Mouse (Mus musculus) stomach, embryonic 14.5 days (tissue): ENCODE measurements at regions not wholly inside any gene's neighbourhood (a gene's known extent, or its start where the extent isn't known, plus 50 kb on each side); places are given as distances from the start of the nearest gene placed in this dataset.

Experiments used
- ATAC-seq: fragments of 200-750 bp; cut with Nextera tagmentation; 2 replicates; pipeline ENCODE4 v1.8.0; 2017; ENCODE audit warnings: low read depth, moderate TSS enrichment; ENCODE audit not compliant: insufficient number of reproducible peaks, insufficient read depth, low FRiP score
- H3K27ac ChIP-seq: fragments of 300-500 bp; sonication (generic); 2 replicates; pipeline ENCODE4 v1.5.1; 2014; ENCODE audit warnings: mild to moderate bottlenecking, low read length, moderate library complexity, mixed read lengths
- H3K27me3 ChIP-seq: fragments of 300-500 bp; sonication (generic); 2 replicates; pipeline ENCODE4 v1.6.1; 2014; ENCODE audit warnings: low read length, control low read depth, mixed read lengths; ENCODE audit not compliant: control insufficient read depth, insufficient read depth
- H3K36me3 ChIP-seq: fragments of 300-500 bp; sonication (generic); 2 replicates; pipeline ENCODE4 v1.6.1; 2014; ENCODE audit warnings: mild to moderate bottlenecking, control low read depth, low read length, moderate library complexity, mixed read lengths; ENCODE audit not compliant: control insufficient read depth, insufficient read depth
- H3K4me1 ChIP-seq: fragments of 300-500 bp; sonication (generic); 2 replicates; pipeline ENCODE4 v1.6.1; 2014; ENCODE audit warnings: low read length, control low read depth, mixed read lengths; ENCODE audit not compliant: control insufficient read depth, insufficient read depth
- H3K4me2 ChIP-seq: fragments of 300-500 bp; sonication (generic); replicated peaks from 2 replicates; pipeline ENCODE4 v1.6.1; 2014; ENCODE audit warnings: low read depth, low read length, control low read depth
- H3K4me3 ChIP-seq: fragments of 300-500 bp; sonication (generic); 2 replicates; pipeline ENCODE4 v1.5.1; 2014; ENCODE audit warnings: low read depth, low read length, control low read depth
- H3K9ac ChIP-seq: fragments of 300-500 bp; sonication (generic); replicated peaks from 2 replicates; pipeline ENCODE4 v1.6.1; 2014; ENCODE audit warnings: low read depth, mild to moderate bottlenecking, control low read depth, low read length, moderate library complexity, mixed read lengths
- H3K9me3 ChIP-seq: fragments of 300-500 bp; sonication (generic); 2 replicates; pipeline ENCODE4 v1.6.1; 2016; ENCODE audit warnings: low read depth, low read length, control low read depth; ENCODE audit not compliant: control insufficient read depth
- WGBS: fragments of 180-500 bp; shearing (Covaris S2); extraction: QIAGEN DNeasy Blood & Tissue Kit; methylation state at CpG from one replicate; pipeline ENCODE4 v1.1.7; 2014; 5-methylcytosine and 5-hydroxymethylcytosine counted together

DNA sequence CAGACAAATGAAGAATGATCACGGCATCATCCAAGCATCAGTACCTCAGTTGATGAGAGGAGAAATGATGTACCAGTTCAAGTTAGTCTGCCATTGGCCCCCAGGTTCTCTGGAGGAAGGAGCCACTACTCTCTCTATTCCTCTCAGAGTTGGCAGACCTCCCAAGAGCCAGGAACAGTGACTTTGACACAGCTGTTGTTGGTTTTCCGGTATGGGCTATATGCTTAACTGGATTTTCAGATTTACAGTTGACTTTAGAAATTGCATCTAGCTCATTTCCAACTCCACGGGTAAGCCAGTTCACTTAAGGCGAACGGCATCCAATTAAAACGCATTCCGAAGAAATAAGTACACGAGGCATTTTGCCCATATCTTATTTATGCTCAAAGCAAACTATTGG, 182.9 kb upstream of the Ppargc1a start:
- no peak overlapping the region for H3K4me3 ChIP-seq
- no peaks in the 10 kb centered on the region for H3K27me3 ChIP-seq
- H3K36me3 ChIP-seq: no peaks in the 10 kb centered on the region
- H3K9ac ChIP-seq: no peak overlapping the region
- WGBS: 88% methylated on average over 8 of the region's 8 CpGs
- no peak overlapping the region for H3K27ac ChIP-seq
- no peaks in the 10 kb centered on the region for H3K4me1 ChIP-seq
- H3K9me3 ChIP-seq: no peaks in the 10 kb centered on the region
- no peak overlapping the region for H3K4me2 ChIP-seq
- no peak for ATAC-seq

- H3K27ac ChIP-seq: no peak overlapping the region
- H3K4me3 ChIP-seq: no peak overlapping the region
- H3K27me3 ChIP-seq: no peaks in the 10 kb centered on the region
- no peak for ATAC-seq
- H3K9me3 ChIP-seq: no peaks in the 10 kb centered on the region
- H3K4me1 ChIP-seq: no peaks in the 10 kb centered on the region
- WGBS: 98% methylated on average over 8 of the region's 8 CpGs
- no peak overlapping the region for H3K4me2 ChIP-seq
- H3K36me3 ChIP-seq: no peaks in the 10 kb centered on the region
- H3K9ac ChIP-seq: no peak overlapping the region
These were observed 173.4 kb upstream of the Ppargc1a start for GRCm38 (mm10) chr5:51740893-51741292.

GRCm38 (mm10) chr5:51730241-51730640, 162.7 kb upstream of the Ppargc1a start:
- H3K36me3 ChIP-seq: no peaks in the 10 kb centered on the region
- no peak overlapping the region for H3K27ac ChIP-seq
- no peaks in the 10 kb centered on the region for H3K4me1 ChIP-seq
- no peak overlapping the region for H3K9ac ChIP-seq
- H3K4me3 ChIP-seq: no peak overlapping the region
- H3K27me3 ChIP-seq: no peaks in the 10 kb centered on the region
- H3K4me2 ChIP-seq: no peak overlapping the region
- ATAC-seq: no peak
- no peaks in the 10 kb centered on the region for H3K9me3 ChIP-seq
- 93% methylated on average over 1 of the region's 1 CpGs for WGBS

GRCm38 (mm10) chr5:51729771-51730170, 162.2 kb upstream of the Ppargc1a start:
- Histone ChIP-seq H3K36me3 (no peaks in the 10 kb centered on the region), H3K4me3 (no peak overlapping the region), H3K27me3 (no peaks in the 10 kb centered on the region), H3K9ac (no peak overlapping the region), H3K4me2 (no peak overlapping the region), H3K9me3 (no peaks in the 10 kb centered on the region), H3K27ac (no peak overlapping the region), H3K4me1 (no peaks in the 10 kb centered on the region)
- 68% methylated on average over 1 of the region's 1 CpGs for WGBS
- ATAC-seq: no peak

- ATAC-seq: no peak
These were observed 159.2 kb upstream of the Ppargc1a start for GRCm38 (mm10) chr5:51726762-51727161.

GRCm38 (mm10) chr5:51718911-51719310, 151.4 kb upstream of the Ppargc1a start:
- 78% methylated on average over 8 of the region's 8 CpGs for WGBS

More at GRCm38 (mm10) chr5:51726762-51727161, 159.2 kb upstream of the Ppargc1a start:
- Histone ChIP-seq H3K4me2 (no peak overlapping the region), H3K4me3 (no peak overlapping the region), H3K27me3 (no peaks in the 10 kb centered on the region), H3K36me3 (no peaks in the 10 kb centered on the region), H3K9me3 (no peaks in the 10 kb centered on the region), H3K4me1 (no peaks in the 10 kb centered on the region), H3K9ac (no peak overlapping the region), H3K27ac (no peak overlapping the region)

DNA sequence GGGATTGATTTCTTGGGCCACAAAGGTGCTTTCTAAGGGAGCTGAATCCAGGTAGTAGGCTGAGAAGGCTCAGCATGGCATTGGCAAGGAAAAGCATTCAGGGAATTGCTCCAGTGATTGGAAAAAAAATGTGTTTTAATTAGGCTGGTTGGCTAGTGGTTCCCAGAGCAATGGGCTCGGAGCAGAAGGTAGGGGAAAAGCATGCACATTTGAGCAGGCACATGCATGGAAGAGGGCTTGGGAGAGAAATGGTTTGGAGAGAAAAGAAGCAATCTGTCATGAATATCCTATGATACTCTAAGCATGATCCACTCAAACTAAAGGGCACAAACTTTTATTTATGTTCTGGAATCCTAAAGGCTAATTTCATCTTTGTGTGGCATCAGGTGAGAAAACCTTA, 150.9 kb upstream of the Ppargc1a start:
- Histone ChIP-seq H3K9ac (no peak overlapping the region), H3K27ac (no peak overlapping the region), H3K27me3 (no peaks in the 10 kb centered on the region), H3K9me3 (no peaks in the 10 kb centered on the region), H3K4me2 (no peak overlapping the region), H3K4me1 (no peaks in the 10 kb centered on the region), H3K36me3 (no peaks in the 10 kb centered on the region), H3K4me3 (no peak overlapping the region)
- no peak for ATAC-seq
- WGBS: 86% methylated on average over 1 of the region's 1 CpGs

More at GRCm38 (mm10) chr5:51718911-51719310, 151.4 kb upstream of the Ppargc1a start:
- Histone ChIP-seq H3K9ac (no peak overlapping the region), H3K9me3 (no peaks in the 10 kb centered on the region), H3K4me1 (no peaks in the 10 kb centered on the region), H3K27ac (no peak overlapping the region), H3K27me3 (no peaks in the 10 kb centered on the region), H3K36me3 (no peaks in the 10 kb centered on the region), H3K4me2 (no peak overlapping the region), H3K4me3 (no peak overlapping the region)
- no peak for ATAC-seq

DNA sequence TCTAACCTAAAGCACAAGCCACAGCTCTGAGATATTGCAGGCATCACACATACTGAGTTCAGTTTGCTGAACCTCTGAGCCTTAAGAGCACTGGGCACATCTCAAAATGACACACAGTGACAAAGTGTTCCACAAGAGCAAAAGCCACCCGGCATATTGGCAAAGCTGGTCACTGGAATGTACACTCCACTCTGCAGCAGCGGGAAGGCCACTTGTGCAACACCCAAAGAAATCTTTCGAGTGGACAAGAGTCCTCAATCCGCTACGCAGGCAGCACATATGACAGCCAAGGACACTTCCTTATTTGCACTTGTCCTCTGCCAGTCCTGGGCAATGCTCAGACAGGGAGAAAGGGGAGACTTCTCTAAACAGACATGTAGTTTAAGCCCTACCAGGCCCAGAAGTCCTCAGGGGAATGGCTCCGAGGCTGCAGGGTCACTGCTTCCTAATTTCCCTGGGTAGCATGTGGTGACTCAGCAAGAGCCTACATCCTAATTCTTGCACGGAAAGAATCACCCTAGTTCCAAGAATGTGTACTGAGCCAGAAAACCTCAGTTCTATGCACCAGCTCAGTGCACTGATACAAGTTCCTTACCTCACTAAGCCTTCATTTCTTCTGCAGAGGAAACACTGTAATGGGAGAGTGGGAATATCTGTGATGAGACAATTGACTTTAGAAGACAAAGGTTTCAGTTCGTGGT, 144.5 kb upstream of the Ppargc1a start:
- Histone ChIP-seq H3K9ac (no peak overlapping the region), H3K4me2 (no peak overlapping the region), H3K4me3 (no peak overlapping the region), H3K9me3 (no peaks in the 10 kb centered on the region), H3K36me3 (no peaks in the 10 kb centered on the region), H3K4me1 (no peaks in the 10 kb centered on the region), H3K27me3 (no peaks in the 10 kb centered on the region), H3K27ac (no peak overlapping the region)
- no peak for ATAC-seq
- WGBS: 83% methylated on average over 8 of the region's 8 CpGs

DNA sequence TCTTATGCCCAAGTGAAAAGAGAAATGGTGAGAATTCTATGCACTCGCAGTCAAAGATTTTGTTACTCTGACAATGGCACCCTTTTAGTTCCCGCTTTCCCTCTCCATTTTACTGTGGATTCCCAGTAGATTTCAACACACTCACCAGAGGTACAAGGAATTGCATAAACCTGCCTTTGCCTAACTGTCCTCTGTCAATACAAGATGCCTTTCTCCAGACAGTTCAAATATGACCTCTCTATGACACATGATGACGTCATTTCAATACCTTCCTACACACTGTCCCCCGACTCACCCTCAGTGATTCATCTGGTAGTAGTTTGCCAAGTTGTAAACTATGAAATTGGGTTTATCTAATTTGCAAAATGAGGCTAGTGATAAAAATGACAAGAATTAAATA, 143.1 kb upstream of the Ppargc1a start:
- H3K4me1 ChIP-seq: no peaks in the 10 kb centered on the region
- no peak for ATAC-seq
- H3K27me3 ChIP-seq: no peaks in the 10 kb centered on the region
- 62% methylated on average over 4 of the region's 4 CpGs for WGBS
- no peaks in the 10 kb centered on the region for H3K9me3 ChIP-seq
- no peak overlapping the region for H3K27ac ChIP-seq
- no peak overlapping the region for H3K4me3 ChIP-seq
- H3K9ac ChIP-seq: no peak overlapping the region
- H3K4me2 ChIP-seq: no peak overlapping the region
- no peaks in the 10 kb centered on the region for H3K36me3 ChIP-seq
